Mouse (Mus musculus): ENCODE data around the gene 4931428L18Rik. TPM values are rescaled to one million over a fixed set of nuclear protein-coding genes. Genes with fewer than 3 reads are reported as not detected.

Gene 4931428L18Rik
- total and polyA plus RNA-seq, 2 experiments from 2014 or later = not detected

- Histone ChIP-seq H3K4me1 (ENCODE audit: insufficient read depth, low read length) (no peaks in the 10 kb centered on the region), H3K27ac (no peak overlapping the region), H3K27me3 (ENCODE audit: insufficient read depth, low read length) (no peaks in the 10 kb centered on the region), H3K4me2 (ENCODE audit: low read depth, low read length) (no peak overlapping the region), H3K9me3 (ENCODE audit: low read length) (no peaks in the 10 kb centered on the region), H3K4me3 (ENCODE audit: low read length) (no peak overlapping the region), H3K9ac (replicated peaks; ENCODE audit: low read length) (no peak overlapping the region), H3K36me3 (ENCODE audit: insufficient read depth, low read length) (no peaks in the 10 kb centered on the region)
- DNase-seq (ENCODE audit: low spot score) (no peak), ATAC-seq (no peak)
- TF ChIP-seq CTCF (IDR thresholded peaks at IDR 0.05; ENCODE audit: low read depth) = no peak
- WGBS = 74% methylated on average over 3 of the region's 3 CpGs
Observed at GRCm38 (mm10) chr1:31138387-31138786, 84.1 kb downstream of the 4931428L18Rik start.

DNA sequence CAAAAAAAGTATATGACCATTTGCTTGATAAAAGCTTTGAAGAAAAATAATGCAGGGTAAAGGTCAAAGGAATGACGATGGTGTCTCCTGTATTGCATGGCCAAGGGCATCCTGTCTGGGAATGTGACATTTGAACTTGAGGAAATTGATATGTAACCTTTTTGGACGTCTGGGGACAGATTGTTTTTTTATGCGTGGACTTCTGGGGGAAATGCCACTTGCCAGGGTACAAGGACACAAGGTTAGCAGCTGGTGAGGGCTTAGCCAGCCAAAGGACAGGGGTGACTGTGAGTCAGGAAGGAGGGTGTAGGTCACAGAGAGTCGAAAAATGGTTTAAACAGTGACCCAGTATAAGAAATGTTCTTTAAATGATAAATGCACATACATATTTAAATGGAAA lies 109.0 kb downstream of the 4931428L18Rik start:
- DNase-seq (ENCODE audit: low spot score) = no peak
- Histone ChIP-seq H3K9ac (replicated peaks; ENCODE audit: low read length) (no peak overlapping the region), H3K36me3 (ENCODE audit: insufficient read depth, low read length) (no peaks in the 10 kb centered on the region), H3K4me3 (ENCODE audit: low read length) (no peak overlapping the region), H3K27ac (no peak overlapping the region), H3K27me3 (ENCODE audit: insufficient read depth, low read length) (no peaks in the 10 kb centered on the region), H3K4me1 (ENCODE audit: insufficient read depth, low read length) (no peaks in the 10 kb centered on the region), H3K9me3 (ENCODE audit: low read length) (no peaks in the 10 kb centered on the region), H3K4me2 (ENCODE audit: low read depth, low read length) (no peak overlapping the region)
- 72% methylated on average over 4 of the region's 4 CpGs for WGBS
- ATAC-seq = no peak
- no peak for TF ChIP-seq CTCF (IDR thresholded peaks at IDR 0.05; ENCODE audit: low read depth)

DNA sequence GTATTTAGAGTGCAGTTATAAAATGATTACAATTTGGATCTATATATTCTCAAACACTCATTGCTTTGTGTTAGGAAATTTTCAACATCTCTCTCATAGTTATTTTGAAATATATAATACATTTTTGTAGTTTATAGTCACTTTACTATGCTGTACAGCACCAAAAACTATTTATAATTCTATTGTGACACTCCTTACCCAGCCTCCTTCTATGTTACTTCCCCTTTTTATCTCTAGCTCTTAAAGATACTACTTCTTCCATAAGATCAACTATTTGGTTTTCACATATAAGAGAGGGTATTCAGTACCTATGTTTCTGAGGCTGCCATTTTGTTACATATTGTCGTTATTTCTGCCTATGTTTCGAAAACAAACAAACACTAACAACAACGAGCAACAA lies 114.5 kb downstream of the 4931428L18Rik start:
- Histone ChIP-seq H3K27ac (no peak overlapping the region), H3K9ac (replicated peaks; ENCODE audit: low read length) (no peak overlapping the region), H3K4me1 (ENCODE audit: insufficient read depth, low read length) (0 out of 2 replicates have a peak, but pooled peaks cover under 1% of the 10 kb centered on the region), H3K27me3 (ENCODE audit: insufficient read depth, low read length) (no peaks in the 10 kb centered on the region), H3K4me2 (ENCODE audit: low read depth, low read length) (no peak overlapping the region), H3K36me3 (ENCODE audit: insufficient read depth, low read length) (no peaks in the 10 kb centered on the region), H3K9me3 (ENCODE audit: low read length) (no peaks in the 10 kb centered on the region), H3K4me3 (ENCODE audit: low read length) (no peak overlapping the region)
- 91% methylated on average over 3 of the region's 3 CpGs for WGBS
- TF ChIP-seq CTCF (IDR thresholded peaks at IDR 0.05; ENCODE audit: low read depth) = no peak
- ATAC-seq = no peak
- DNase-seq (ENCODE audit: low spot score) = no peak

DNA sequence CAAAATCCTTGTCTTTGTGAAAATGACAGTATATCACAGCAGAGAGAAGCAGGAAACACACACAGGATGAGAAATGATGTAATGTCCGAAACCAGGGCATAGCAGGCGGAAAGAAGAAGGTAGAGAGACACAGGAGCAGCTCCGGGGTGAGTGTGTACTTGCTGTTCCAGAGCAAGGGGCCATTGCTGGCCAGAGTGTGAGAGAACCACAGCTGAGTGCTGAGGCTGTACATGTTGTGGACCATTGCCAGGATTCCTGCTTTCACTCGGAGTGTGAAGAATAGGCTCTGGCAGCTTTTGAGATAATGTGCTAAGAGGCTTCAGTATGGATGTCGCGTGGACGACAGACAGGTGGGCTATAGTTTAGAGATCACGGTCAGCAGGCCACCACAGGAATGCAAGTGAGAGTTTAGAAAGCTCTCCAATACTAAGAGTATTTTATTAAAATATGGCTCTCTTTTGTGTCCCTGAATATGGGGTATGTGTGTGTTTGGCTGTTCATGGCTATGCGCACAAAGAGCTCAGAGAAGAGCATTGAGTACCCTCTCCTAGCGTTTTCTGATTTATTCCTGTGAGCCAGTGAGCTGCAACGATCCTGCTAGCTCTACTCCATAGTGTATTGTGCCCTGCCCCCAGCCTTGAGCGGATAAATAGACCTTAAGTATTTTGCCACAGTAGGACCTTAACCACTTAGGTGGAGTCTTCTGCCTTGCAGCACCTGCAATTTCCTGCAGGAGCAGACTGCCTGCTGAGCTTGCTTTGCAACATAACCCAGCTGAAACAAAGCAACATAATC lies 119.4 kb downstream of the 4931428L18Rik start:
- ATAC-seq (peak; percentile 91), DNase-seq (ENCODE audit: low spot score) (peak; percentile 83)
- Histone ChIP-seq H3K9ac (replicated peaks; ENCODE audit: low read length) (no peak overlapping the region), H3K9me3 (ENCODE audit: low read length) (no peaks in the 10 kb centered on the region), H3K36me3 (ENCODE audit: insufficient read depth, low read length) (no peaks in the 10 kb centered on the region), H3K27ac (peak overlapping the region; percentile 37; the same call in 1 of the 2 replicates), H3K4me2 (ENCODE audit: low read depth, low read length) (peak overlapping the region; percentile 21; the same call in 1 of the 2 replicates), H3K4me1 (ENCODE audit: insufficient read depth, low read length) (0 out of 2 replicates have a peak, but pooled peaks cover 6% of the 10 kb centered on the region), H3K27me3 (ENCODE audit: insufficient read depth, low read length) (no peaks in the 10 kb centered on the region), H3K4me3 (ENCODE audit: low read length) (no peak overlapping the region)
- no peak for TF ChIP-seq CTCF (IDR thresholded peaks at IDR 0.05; ENCODE audit: low read depth)
- 53% methylated on average over 12 of the region's 12 CpGs for WGBS

GRCm38 (mm10) chr1:31102280-31102679 lies 120.2 kb downstream of the 4931428L18Rik start:
- 66% methylated on average over 2 of the region's 2 CpGs for WGBS
- Histone ChIP-seq H3K36me3 (ENCODE audit: insufficient read depth, low read length) (no peaks in the 10 kb centered on the region), H3K9ac (replicated peaks; ENCODE audit: low read length) (no peak overlapping the region), H3K4me1 (ENCODE audit: insufficient read depth, low read length) (0 out of 2 replicates have a peak, but pooled peaks cover 6% of the 10 kb centered on the region), H3K9me3 (ENCODE audit: low read length) (no peaks in the 10 kb centered on the region), H3K27me3 (ENCODE audit: insufficient read depth, low read length) (no peaks in the 10 kb centered on the region), H3K4me2 (ENCODE audit: low read depth, low read length) (no peak overlapping the region), H3K27ac (peak overlapping the region; percentile 37; the same call in 1 of the 2 replicates), H3K4me3 (ENCODE audit: low read length) (no peak overlapping the region)
- TF ChIP-seq CTCF (IDR thresholded peaks at IDR 0.05; ENCODE audit: low read depth) = no peak
- no peak for DNase-seq (ENCODE audit: low spot score)
- no peak for ATAC-seq

GRCm38 (mm10) chr1:31097208-31097607 lies 125.3 kb downstream of the 4931428L18Rik start:
- DNase-seq (ENCODE audit: low spot score) (no peak), ATAC-seq (no peak)
- Histone ChIP-seq H3K36me3 (ENCODE audit: insufficient read depth, low read length) (no peaks in the 10 kb centered on the region), H3K4me1 (ENCODE audit: insufficient read depth, low read length) (no peaks in the 10 kb centered on the region), H3K9ac (replicated peaks; ENCODE audit: low read length) (no peak overlapping the region), H3K9me3 (ENCODE audit: low read length) (no peaks in the 10 kb centered on the region), H3K4me2 (ENCODE audit: low read depth, low read length) (no peak overlapping the region), H3K27me3 (ENCODE audit: insufficient read depth, low read length) (no peaks in the 10 kb centered on the region), H3K27ac (no peak overlapping the region), H3K4me3 (ENCODE audit: low read length) (no peak overlapping the region)
- no peak for TF ChIP-seq CTCF (IDR thresholded peaks at IDR 0.05; ENCODE audit: low read depth)
- WGBS = 82% methylated on average over 3 of the region's 3 CpGs

DNA sequence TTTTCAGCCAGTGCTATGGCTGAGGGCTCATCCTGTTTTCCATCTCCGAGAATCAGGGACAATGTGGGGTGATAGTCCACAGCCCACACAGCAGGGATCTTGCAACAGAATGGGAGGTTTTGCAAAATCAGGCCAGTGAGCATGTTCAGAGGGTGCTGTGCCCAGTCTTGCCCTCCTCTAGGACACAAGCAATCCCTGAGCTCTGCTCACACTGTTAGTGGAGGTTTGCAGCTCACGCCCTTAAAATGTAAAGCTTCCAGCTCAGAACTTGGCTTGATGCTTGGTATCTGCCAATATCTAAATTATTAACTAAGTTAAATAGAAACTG lies 126.1 kb downstream of the 4931428L18Rik start:
- no peak for TF ChIP-seq CTCF (IDR thresholded peaks at IDR 0.05; ENCODE audit: low read depth)
- Histone ChIP-seq H3K4me1 (ENCODE audit: insufficient read depth, low read length) (no peaks in the 10 kb centered on the region), H3K27me3 (ENCODE audit: insufficient read depth, low read length) (no peaks in the 10 kb centered on the region), H3K4me2 (ENCODE audit: low read depth, low read length) (no peak overlapping the region), H3K36me3 (ENCODE audit: insufficient read depth, low read length) (no peaks in the 10 kb centered on the region), H3K9ac (replicated peaks; ENCODE audit: low read length) (no peak overlapping the region), H3K4me3 (ENCODE audit: low read length) (no peak overlapping the region), H3K9me3 (ENCODE audit: low read length) (no peaks in the 10 kb centered on the region), H3K27ac (no peak overlapping the region)
- DNase-seq (ENCODE audit: low spot score) (no peak), ATAC-seq (no peak)
- WGBS = 69% methylated on average over 2 of the region's 2 CpGs

Measured in hindbrain, postnatal 0 days (tissue).